Mouse (Mus musculus): ENCODE results near the gene F2rl2. TPM values are rescaled to one million over a fixed set of nuclear protein-coding genes. Genes with fewer than 3 reads are reported as not detected.

Gene F2rl2
- under 1 TPM; 0.20 to 0.27 TPM for total RNA-seq (2021)

DNA sequence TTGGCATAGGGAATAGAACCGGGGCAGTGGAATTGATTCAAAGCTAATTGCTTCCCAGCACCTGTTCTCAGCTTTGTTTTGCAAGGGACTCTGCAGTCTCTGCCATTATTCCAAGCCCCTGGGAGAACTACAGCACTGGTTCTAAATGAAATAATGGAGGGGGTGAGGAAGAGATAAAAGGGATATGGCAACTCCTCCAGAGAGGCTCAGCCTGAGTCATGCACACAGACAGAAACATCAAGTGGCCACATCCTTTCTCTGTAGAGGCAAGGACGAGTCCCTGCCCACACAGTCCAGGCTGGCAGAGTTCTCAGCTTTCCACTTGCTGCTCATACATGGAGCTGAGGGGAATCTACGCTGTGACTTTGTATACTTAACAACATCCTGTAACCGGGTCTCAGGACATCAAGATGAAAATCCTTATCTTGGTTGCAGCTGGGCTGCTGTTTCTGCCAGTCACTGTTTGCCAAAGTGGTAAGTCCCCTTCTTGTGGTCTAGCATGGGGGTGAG, at the start of gene F2rl2:
TSS of gene F2rl2 (plus strand) at position 200 of the 510 bp plus-strand sequence.
- peak in 1 of 2 experiments; percentile 19 for DNase-seq

- DNase-seq: no peak
These were observed 49.4 kb upstream of the F2rl2 start for GRCm38 (mm10) chr13:95647248-95647647.

DNA sequence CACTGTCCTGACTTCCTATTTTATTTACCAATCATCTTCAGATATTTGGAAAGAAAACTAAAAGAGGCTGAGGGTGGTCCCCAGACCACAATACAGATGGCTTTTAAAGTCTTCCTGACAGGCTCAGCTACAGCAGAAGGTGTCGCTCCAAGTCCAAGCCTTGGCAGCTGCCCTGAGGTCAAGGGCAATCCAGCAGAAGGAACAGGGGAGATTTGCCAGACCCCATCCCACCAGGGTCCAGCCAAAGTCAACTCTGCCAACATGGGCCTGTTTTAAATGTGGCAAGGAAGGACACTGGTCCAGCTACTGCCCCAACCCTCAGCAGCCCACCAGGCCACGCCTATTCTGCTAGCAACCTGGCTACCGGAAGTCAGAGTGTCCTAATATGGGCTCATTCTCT, 46.7 kb upstream of the F2rl2 start:
- DNase-seq: no peak

GRCm38 (mm10) chr13:95651870-95652668, 44.6 kb upstream of the F2rl2 start:
- DNase-seq: no peak

DNA sequence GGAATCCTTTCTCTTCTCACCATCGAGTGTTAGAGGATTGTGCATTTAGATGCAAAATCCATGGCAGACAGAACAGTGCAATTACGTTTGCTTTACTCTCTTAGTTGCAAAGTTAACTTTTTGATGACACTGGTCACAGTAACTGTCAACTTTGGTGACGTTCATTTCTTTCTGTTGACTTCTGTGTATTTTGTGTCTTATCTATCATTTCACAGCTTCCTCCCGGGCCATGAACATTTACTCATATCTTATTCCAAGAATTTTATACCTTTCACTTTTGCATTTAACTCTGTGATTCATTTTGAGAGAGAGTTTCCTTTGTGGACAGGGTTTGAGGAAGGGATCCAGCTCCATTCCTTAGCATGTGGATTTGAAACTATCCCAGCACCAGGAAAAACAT, 43.0 kb upstream of the F2rl2 start:
- no peak for DNase-seq

DNA sequence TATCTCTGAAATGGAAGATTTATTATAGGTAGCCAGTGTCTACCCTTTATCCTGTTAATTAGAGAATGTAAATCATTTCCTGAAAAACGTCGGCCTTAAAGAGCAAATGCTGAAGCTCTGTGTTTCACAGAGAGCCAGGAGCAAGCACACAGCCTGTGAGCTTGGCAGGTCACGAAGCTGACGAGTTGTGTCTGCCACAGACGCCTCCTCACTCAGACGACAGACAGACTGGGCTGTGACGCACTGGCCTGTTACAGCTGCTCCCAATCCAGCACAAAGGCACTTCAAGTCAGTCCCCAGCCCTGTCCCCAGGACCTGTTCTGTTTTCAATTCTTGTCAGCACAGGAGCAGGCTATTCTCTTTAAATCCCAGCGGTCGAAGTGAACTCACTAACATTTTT, 41.4 kb upstream of the F2rl2 start:
- DNase-seq: peak in 1 of 2 experiments; percentile 29

DNA sequence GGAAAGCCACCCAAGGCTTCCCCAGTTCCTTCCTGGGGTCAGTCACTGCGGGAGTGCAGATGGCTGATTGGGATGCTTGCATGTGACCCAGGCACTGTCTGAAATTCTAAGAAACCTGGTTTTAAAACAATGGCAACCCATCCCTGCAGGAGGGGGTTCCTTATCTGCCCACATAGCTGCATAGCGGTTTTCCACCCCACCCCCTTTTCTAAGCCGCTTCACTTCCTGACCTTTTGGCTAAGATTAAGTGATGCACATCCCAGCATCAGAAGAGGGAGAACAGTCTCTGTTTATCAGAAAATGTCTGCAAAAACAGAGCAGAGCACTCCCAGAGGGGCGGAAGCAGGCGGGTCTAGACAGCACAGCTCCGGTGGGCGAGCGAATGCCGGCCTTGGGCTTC, 39.5 kb upstream of the F2rl2 start:
- no peak for DNase-seq

GRCm38 (mm10) chr13:95659432-95659831, 37.2 kb upstream of the F2rl2 start:
- DNase-seq: no peak

DNA sequence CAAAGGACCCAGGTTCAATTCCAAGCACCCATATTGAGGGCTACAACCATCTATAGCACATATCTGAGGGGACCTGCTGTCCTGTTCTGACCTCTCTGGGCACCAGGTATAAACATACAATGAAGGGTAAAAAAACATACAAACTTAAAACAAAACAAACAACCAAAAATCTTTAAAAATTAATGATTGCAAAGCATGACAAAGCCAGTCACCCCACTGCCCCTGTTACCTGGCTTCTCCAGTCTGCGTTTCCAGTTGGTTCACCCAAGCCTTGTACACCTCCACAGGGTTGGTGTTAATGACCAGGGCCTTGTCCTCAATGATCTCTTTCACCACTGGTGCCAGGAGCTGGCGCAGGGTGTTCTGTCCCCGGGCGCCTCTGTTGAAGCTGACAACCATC, 32.8 kb upstream of the F2rl2 start:
- DNase-seq: no peak

DNA sequence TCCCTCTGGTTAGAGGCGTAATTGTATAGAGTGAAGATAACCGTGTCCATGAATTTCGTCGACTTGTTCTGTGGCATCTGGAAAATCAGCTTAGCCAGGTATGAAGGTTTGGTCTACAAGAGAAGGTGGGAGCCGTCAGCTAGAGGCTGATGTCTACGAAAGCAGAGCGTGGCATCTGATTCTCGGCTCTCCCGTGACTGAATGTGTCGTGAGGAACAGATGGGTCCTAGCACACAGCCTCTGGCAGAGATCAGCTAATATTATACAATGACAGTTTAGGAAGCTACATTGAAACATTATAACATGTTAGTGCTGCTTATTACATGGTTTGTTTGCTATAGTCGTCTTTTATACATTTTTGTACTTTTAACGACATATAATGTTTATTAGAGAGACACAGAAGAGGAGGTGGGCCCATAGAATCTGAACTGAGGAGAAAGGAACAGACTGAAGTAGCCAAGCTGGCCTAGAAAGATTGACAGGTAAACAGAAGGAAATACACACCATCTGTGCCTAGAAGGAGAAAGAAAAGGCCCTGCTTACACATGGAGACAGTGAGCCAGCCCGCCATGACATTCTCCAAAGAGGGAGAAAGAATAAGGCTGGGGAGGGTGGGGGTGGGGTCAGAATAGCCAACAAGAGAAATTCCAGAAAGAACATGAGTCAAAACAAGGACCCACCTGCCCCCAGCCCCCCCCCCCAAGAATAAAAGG, 30.9 kb upstream of the F2rl2 start:
- DNase-seq: peak; percentile 22 to 24

GRCm38 (mm10) chr13:95667260-95667659, 29.4 kb upstream of the F2rl2 start:
- DNase-seq: no peak

DNA sequence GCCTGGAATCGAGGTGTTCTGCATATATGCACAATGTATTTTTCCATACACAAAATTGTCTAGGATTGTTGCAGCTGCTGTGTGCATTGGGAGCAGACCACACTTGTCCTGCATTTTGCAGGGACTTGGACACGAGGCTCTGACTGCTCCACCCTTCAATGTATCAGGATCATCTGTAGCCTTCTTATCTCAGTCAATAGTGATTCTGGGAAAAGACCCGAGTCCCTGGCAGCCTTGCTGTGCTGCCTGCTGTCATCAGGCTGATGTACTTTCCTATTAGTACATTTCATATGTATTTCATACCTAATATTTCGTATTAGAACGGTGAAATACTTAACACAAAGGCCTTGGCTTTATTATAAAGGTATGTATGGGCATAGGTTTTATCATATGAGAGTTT, 26.1 kb upstream of the F2rl2 start:
- no peak for DNase-seq

- no peak for DNase-seq
These were observed 25.4 kb upstream of the F2rl2 start for GRCm38 (mm10) chr13:95671108-95671897.

GRCm38 (mm10) chr13:95672372-95672771, 24.3 kb upstream of the F2rl2 start:
- DNase-seq: no peak

DNA sequence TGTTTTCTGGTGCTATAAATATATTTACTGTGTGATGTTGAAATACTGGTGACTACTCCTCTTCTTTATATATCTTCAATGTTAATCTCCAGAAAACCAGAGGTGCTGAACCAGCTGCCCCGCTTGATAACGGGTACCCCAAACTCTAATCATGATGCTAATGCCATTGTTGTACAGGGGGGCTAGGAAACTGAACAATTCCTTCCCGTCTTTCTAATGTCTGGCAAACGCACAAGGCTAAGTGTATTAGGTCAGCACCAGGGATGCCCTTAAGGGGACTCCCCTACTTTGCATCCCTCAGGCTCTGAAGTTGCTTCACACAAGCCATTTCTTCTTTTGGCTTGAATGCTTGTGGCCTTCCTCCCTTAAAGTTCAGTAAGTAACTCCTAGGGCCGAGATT, 17.6 kb upstream of the F2rl2 start:
- no peak for DNase-seq

GRCm38 (mm10) chr13:95679491-95679941, 17.1 kb upstream of the F2rl2 start:
- DNase-seq: no peak

GRCm38 (mm10) chr13:95684656-95685244, 11.9 kb upstream of the F2rl2 start:
- no peak for DNase-seq

DNA sequence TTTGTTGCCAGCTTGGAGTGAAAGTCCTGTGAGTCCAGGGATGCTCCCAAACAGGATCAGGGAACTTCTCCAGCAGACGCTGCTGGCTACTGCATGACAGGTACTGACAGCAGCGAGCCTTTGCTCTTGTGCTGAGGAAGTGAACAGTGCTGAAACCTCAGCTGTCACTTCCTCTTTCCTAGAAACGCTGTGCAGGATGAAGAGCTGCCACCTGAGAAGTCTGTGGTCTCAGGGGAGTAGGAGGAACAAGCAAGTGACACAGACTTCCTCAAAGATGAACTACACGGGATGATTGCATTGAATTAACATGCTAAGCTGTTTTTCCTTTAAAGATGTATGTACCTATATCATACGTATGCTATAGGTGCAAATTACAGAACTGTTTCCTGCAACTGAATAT, 10.9 kb upstream of the F2rl2 start:
- DNase-seq: no peak

- DNase-seq: no peak
These were observed 8.1 kb upstream of the F2rl2 start for GRCm38 (mm10) chr13:95688576-95688975.

- DNase-seq: peak in 1 of 2 experiments; percentile 20
These were observed 4.5 kb upstream of the F2rl2 start for GRCm38 (mm10) chr13:95692201-95692600.

DNA sequence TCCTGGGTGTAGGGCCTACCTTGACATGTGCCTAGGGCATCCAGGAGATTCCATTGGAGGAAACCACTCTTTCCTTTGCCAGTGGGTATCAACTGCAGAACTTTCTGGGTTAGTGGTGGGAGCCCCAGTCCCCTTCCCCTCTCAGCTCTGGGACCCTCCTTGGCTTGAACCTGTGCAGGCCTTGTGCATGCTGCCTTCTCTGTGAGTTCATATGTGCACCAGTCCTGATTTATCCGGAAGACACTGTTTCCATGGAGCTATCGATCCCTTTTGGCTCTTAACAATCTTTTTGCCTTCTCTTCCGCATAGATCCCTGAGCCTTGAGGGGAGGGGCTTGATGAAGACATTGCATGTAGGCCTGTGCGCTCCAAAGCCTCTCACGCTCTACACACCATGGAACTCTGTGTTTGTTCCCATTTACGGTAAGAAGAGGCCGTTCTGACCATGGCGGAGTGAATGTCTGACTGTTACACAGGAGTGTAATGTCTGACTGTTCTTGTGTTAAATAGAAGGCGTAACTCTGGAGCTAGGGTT, 466 bp upstream of the F2rl2 start:
- DNase-seq: no peak

- no peak for DNase-seq
These were observed 1.2 kb downstream of the F2rl2 start for GRCm38 (mm10) chr13:95697874-95698273.

Measured in layer of hippocampus, postnatal 36 days (tissue).